Mouse (Mus musculus) kidney, postnatal 14 days (tissue): ENCODE data around the gene Nr2c1.

ENCODE experiments used
- DNase-seq: peaks from one replicate; pipeline ENCODE4 v3.0.0; 2022; ENCODE audit warnings: mixed read lengths

Nr2c1 gene

GRCm38 (mm10) chr10:94140227-94140931, 7.4 kb upstream of the Nr2c1 start:
- DNase-seq, result no peak

DNA sequence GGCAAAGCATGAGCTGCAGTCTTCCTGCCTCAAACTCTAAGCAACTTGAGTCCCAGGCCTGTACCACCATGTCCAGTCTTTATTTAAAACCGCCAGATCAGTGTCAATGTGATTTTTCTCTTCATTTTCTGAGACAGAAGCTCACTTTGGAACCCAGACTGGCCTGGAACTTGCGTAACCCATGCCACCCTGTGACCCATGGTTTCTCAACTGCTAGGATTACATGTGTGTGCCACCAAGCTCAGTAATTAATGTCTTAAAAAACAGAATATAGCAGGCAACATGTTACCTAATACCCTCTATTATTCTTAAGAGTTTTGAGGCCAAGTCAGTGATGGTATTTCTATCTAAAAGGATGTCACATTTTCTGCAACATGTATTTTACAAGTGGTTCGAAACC, 5.4 kb upstream of the Nr2c1 start:
- no peak for DNase-seq

- no peak for DNase-seq
Measured at GRCm38 (mm10) chr10:94144581-94144980, 3.2 kb upstream of the Nr2c1 start.

DNA sequence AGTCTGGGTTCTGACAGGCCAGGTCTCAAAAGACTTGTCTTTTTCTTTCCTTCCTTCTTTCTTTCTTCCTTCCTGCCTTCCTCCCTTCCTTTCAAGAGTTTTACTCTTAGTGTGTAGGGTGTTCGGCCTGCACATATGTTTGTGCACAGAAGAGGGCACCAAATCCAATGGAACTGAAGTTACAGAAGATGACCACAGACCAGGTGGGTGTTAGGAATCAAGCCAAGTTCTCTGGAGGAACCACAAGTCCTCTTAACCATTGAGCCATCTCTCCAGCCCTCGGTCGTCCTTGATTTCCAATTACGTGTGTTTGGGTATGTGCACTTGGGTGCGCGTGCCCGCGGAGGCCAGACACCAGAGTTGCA, 450 bp upstream of the Nr2c1 start:
- DNase-seq, result no peak

- no peak for DNase-seq
Measured at GRCm38 (mm10) chr10:94151488-94151887, 3.7 kb downstream of the Nr2c1 start.

- no peak for DNase-seq
Measured at GRCm38 (mm10) chr10:94153841-94154240, 6.0 kb downstream of the Nr2c1 start.

DNA sequence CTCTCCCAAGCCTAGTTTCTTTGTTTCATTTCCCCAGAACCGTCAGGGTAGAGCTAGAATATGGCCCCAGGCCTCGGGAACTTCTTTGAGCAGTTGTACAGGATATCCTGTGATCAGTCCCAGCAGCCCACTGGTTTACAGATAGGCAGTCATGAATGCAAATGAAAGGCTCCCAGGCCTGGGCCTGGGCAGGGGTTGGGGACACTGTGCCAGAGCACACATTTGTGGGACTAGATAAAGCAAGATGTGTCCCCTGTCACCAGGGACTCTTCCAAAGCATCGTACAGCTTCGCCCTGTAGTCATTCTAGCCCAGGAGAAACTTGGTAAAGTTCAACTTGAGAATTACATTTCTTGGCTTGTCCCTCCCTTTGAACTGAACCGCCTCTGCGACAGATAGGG, 11.1 kb downstream of the Nr2c1 start:
- DNase-seq, result no peak

- no peak for DNase-seq
Measured at GRCm38 (mm10) chr10:94159406-94159805, 11.6 kb downstream of the Nr2c1 start.

DNA sequence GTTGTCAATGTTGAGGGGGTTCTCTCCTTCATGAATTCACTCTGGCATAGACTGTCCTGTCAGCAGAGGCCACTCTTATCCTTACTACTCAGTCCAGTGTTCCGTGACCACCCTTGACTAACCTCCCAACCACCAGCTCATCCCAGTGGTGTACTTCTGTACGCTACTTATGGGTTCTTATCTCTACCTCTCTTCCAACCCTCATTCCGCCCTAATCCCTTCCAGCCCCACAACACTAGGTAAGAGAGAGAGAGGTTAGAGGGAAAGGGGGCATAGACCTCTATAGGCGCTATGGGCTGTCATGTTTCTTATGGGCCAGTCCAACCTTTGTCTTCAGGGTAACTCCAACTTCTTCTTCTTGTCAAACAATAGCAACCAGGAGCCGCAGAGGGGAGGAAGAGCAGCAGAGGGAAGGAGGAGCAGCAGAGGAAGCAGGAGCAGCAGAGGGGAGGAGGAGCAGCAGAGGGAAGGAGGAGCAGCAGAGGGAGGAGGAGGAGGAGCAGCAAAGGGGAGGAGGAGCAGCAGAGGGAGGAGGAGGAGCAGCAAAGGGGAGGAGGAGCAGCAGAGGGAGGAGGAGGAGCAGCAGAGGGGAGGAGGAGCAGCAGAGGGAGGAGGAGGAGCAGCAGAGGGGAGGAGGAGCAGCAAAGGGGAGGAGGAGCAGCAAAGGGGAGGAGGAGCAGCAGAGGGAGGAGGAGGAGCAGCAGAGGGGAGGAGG, 13.4 kb downstream of the Nr2c1 start:
- no peak for DNase-seq

DNA sequence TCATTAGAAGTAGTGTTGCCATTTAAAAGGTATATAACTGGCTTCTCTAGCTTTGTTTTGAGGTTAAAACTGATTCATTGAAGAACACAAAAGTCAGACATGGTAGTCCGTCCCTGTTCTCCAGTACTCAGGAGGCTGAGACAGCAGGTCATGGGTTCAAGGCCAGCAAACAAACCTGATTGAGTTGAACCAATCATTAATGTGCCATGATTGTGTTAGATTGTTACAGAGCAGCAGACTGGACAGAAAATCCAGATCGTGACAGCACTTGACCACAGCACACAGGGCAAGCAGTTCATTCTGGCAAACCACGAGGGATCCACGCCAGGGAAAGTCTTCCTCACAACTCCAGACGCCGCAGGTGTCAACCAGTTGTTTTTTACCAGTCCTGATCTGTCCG, 14.2 kb downstream of the Nr2c1 start:
- DNase-seq, result no peak

DNA sequence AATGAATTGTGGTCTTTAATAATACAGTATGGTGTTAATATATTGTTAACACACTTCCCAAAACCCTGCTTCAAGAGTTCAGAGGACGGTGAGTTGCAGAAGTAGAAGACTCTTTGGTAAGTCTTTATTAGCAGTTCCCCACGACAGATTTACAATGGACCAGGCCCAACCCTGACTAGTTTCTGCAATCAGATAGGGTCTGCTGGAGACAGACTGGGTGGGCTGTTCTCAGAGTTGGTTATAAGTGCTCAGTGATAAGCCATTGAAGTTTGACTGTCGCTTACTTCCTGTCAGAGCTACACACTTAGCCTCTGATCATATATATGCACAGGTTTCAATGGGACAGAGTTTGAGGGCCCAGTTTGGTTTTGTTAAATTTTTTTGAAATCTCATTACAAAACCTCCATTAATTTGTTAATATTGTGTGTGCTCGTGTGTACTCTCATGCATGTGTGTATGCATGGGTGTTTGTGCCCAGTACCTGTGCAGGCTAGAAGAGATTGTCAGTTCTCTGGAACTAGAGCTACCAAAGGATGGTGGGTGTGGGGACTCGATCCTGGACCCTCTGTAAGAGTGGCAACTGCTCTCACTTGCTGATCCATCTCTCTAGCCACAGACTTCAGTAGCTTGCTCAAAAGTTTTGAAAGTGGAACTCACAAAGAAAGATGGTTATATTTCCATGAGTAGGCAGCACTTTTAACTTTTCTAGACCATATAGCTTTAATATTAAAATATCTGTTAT, 16.5 kb downstream of the Nr2c1 start:
- no peak for DNase-seq

DNA sequence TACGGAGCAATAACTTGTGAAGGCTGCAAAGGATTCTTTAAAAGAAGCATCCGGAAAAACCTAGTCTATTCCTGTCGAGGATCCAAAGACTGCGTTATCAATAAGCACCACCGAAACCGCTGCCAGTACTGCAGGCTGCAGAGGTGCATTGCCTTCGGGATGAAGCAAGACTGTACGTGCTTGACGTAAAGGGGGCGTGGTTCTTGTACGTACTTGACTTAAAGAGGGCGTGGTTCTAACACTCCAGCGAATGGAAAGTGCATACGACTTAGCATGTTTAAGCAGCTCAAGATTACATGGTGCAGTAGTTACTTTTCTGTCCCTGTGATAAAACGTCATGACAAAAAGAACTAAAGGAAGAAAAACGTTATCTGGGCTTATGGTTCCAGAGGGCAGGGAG, 17.6 kb downstream of the Nr2c1 start:
- no peak for DNase-seq

DNA sequence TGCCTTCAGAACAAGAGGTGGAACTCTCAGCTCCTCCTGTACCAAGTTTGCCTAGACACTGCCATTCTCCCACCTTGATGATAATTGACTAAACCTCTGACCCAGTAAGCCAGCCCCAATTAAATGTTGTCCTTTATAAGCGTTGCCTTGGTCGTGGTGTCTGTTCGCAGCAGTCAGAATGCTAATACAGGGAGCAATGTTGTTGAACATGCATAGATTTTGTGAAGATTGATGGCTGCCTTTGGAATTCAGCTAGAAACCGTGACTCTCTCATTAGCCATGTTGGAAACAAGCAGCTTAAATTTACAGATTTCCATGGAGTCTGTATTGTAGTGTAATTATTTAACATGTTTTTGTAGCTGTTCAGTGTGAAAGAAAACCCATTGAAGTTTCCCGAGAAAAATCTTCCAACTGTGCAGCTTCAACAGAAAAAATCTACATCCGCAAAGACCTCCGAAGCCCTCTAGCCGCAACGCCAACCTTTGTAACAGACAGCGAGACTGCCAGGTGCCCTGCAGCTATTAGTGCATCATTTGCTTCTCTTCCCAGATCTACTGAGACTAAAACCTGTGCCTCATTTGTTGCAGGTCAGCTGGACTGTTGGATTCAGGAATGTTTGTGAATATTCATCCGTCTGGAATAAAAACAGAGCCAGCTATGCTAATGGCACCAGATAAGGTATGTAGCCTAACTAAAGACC, 19.4 kb downstream of the Nr2c1 start:
- no peak for DNase-seq

GRCm38 (mm10) chr10:94171440-94172130, 23.8 kb downstream of the Nr2c1 start:
- DNase-seq, result peak; percentile 29

DNA sequence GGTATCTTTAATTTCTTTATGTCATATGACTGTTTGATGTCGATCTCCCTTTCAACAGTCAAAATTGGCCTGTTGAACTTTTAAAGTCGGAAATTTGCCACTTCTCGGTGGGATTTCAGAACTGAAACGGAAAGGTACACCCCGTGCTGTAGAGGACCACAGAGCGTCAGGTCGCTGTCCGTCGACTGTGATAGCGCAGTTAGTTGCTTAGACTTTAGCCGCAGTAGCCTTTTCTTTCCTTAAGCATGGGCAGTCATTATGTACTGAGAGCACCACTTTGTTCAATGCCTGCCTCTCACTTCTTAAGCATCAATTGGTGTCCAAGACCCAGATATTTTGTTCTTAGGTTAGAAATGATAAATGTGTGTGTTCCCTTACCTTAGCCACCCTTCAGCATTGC, 24.3 kb downstream of the Nr2c1 start:
- DNase-seq, result no peak

- DNase-seq, result no peak
Measured at GRCm38 (mm10) chr10:94172706-94173105, 24.9 kb downstream of the Nr2c1 start.

DNA sequence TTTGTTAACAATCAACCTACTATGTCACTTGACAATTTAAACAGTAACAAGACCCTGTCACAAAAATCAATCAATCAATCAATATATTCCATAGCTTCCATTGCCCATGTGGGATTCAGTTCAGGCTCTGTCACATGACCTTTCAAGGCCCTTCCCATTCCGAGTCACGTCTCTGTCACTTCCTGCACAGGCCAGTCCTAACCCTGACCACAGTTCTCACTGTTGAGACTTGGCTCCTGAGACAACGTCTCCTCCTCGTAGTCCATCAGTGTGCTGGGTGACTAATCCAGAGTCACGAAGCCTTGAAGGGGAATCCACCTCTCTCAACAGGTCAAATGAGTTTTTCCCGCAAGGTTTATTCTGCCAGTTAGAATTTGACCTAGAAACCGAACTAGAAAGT, 26.8 kb downstream of the Nr2c1 start:
- no peak for DNase-seq

DNA sequence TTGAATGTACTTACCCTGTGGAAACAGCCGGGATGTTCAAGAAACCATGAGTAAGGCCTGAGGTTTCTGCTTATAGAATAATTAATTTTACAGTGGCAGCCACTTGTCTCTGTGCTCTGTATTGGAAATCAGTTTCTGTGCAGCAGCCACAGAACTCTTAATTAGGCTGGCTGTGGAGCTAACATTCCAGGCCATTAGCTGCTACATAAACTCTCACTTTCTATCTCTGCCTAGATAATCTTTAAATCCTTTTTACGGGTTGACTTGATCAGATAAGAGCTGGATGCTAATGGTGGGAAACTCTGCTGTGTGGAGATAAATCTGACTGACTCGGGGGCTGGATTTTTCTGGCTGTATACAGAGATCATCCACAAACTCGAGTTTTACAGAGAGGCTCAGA, 35.4 kb downstream of the Nr2c1 start:
- DNase-seq, result no peak

DNA sequence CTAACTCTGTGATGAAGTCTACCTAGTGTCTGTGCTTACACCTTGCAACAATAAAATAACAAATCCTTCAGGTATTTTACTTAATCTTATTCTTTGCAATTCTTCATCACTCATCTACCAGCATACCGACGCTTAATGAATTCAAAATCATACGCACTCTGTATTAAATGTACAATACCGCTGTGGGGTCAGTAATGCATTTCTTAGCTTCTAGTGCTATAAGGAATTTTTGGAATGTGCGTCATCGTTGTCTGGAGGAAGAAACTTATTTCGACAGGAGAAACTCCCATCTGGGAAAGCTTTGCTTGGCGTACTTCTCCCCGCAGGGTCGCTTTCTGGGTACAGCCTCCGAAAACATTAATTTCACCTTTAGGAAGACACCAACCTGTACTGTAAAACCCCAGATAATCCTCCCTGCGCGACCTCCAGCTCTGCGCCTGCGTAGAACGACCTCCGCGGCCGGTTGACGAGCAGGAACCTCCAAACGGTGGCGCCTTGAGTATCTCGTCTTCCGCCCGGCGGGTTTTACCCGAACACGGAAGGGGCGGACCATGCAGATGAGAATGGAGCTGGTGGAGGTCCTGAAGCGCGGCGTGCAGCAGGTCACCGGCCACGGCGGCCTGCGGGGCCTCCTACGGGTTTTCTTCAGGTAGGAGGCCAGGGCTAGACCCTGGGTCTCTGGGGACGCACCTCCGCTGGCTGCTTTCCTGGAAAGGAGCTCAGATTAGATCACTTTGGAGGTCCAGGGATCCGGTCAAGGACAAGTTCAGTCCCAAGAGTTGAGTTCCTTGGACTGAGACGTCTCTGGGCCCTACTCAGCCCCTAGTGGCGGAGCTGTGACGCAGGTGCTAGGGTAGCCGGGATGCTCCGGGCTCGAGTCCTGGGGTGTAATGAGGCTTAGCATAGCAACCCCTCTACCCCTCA, 50.9 kb downstream of the Nr2c1 start, which contains the start of gene Ndufa12:
Gene Ndufa12 (plus strand): TSS at position 239 of the 924 bp plus-strand sequence.
- peak; percentile 96 for DNase-seq

GRCm38 (mm10) chr10:94204973-94205372, 57.1 kb downstream of the Nr2c1 start:
- no peak for DNase-seq
